Mouse (Mus musculus) ZHBTc4 (cell line): ENCODE data around the gene Muc2.
"Not testable (repeated sequence)": the region's sequence is repeated elsewhere in the genome, so short reads cannot be mapped to it uniquely, and the experiment has no call there.

ENCODE experiments used
- DNase-seq: peaks from one replicate; pipeline ENCODE4 v3.0.0-alpha.2; 2011; ENCODE audit warnings: low read depth, low spot score

Gene Muc2

DNA sequence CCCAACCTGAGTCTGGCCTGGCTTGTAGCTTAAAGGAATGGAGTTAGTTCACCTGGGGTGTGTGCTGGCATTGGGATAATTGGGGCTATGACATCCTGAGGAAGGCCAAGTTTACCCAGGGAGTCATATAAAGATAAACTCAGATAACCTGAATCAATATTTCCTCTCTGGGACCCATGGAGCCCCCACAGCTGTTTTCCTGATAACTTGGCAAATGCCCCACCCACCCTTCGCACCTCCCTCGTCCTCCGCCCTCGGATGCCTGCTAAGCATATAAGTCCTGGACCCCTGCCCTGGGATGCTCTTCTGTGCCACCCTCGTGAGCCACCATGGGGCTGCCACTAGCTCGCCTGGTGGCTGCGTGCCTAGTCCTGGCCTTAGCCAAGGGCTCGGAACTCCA, at the start of gene Muc2:
TSS of gene Muc2 (plus strand) at position 301 of the 400 bp plus-strand sequence.
- no peak for DNase-seq

DNA sequence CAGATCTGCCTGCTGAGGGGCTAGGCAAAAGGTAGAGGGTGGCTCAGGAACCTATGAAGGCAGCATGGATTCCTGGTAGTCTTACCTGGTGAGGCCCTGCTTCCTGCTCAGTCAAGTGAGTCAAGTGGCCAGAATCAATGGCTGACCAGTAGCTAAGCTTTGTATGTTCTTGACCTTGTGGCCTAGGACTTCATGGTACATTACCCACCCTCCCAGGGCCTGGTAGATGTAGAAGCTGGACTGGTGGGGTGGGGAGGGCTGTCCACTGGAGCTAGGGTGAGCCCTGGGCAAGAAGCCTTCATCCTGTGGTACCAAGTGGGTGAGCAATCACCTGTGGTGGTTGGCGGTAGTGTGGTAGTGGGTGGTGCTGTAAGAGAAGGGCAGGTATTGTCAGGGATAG, 47.8 kb upstream of the Muc2 start:
- DNase-seq: no peak

DNA sequence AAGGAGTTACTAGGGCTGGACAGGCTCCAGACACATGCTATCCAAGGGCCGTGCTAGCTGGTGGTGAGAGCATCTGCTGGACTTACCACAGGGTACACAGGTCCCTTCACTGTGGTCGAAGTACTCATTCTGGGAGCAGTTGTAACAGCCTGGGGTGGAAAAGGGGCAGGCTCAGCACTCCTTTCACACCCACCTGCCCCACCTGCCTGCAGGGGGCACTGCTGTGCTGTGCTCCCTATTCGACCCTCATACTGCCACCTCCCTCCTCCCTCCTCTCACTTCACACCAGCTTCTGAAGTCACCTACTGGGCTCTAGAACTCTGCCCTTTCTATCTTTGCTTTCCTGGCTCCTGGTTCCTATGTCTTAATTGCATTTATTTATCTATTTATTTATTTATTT, 47.0 kb upstream of the Muc2 start:
- DNase-seq: peak; percentile 49

DNA sequence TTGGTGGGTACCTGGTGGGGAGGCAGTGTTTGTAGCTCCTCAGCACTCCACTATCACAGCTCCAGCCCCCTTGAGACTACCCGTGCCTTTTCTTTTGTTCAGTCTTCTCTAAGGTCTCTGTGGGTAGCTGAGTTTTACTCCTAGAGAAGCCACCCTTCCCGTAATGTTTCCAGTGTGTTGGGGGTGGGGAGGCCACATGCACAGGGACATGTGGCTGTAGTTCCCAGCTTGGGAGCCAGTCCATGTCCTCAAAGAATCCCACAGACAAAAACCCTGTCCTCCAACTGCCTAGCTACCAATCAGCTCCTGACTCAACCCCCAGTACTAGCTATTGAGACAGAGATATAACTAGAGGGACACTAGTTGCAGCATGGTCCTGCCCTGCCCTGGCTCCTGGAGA, 43.1 kb upstream of the Muc2 start:
- DNase-seq: no peak

DNA sequence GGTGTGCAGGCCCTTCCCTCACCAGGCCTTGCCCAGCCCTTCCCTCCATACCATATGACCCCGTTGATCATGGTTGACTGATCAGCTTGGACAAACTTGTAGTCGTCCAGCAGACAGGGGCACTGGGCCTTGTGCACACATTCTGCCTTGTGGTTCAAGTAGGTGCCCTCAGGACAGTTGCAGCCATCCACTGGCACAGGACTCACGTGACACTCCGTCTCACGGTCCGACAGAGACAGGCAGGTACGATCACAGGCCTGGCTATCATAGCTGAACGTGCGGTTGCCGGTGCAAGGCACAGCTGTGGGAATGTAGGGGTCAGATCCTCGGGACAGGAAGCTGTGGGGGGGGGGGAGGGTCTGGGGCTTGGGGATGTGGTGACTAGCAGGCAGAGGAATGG, 42.3 kb upstream of the Muc2 start:
- DNase-seq: no peak

DNA sequence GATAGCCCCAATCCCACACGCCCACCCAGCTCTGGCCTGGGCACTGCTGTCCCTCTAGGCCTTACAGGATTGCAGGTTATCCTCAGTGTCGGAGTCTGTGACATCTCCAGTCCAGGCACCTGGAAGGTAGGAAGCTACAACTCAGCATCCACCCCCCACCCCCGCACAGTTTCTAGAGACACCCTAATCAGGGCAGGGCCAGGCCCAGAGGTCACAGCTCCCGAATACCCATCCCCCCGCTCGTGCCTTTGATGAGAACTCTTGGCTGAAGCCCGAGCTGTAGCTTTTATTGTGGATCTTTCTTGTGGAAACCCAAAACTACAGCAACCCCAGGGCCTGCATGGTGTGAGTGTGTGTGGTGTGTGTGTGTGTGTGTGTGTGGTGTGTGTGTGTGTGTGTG, 37.9 kb upstream of the Muc2 start:
- DNase-seq: peak; percentile 55

DNA sequence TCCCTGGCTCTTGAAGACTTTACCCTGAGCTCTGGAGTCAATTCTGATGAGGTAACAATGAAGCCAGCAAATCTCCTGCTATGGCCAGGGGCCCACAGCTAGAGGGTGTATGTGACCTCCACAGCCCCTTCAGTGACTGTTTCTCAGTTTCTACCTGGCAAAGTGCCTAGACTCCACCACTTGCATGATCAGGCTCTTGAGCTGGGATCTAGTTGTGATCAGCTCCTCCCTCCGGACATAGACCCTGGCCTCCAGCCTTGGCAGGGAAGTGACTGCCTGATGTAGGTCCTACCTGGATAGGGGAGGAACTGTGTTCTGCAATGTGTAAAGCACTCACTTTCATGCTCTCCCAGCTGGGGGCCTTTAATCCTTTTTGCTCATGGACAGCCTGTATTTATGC, 29.8 kb upstream of the Muc2 start:
- DNase-seq: no peak

DNA sequence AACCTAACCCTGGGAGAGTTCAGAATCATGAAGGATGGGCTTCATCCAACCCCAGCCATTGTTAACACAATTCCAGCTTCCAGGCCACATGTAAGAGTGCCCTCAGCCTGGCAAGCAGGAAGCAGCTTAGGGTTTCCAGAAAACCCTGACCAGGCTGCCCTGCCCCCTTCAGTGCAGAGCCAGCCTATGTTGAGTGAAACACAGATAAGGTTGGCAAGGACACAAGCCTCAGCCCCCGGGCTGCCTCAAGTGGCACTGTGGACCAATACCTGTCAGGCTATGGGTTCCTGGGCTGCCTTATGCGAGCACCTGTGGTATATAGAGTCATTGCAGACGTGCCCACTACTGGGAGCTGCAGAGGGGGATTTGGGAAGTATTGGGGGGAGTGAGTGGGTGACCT, 28.7 kb upstream of the Muc2 start:
- DNase-seq: no peak

DNA sequence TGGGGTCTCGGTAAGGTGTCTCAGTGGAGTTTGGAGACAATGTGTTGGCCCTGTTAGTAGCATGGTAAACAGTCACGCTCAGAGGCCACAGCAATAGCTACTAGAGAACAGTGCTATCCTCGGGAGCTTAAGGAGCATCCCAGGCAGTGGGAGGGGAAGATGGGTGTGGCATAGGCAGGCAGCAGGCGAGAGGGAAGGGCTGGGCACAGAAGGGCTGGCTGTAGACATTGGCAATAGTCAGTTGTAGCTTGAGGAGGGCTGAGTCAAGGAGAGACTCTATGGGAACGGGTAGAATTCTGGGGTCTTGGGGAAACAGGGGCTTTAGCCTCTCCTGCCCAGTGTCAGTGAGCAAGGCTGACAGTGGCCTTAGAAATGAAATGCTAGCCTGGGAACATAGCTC, 27.9 kb upstream of the Muc2 start:
- DNase-seq: no peak

DNA sequence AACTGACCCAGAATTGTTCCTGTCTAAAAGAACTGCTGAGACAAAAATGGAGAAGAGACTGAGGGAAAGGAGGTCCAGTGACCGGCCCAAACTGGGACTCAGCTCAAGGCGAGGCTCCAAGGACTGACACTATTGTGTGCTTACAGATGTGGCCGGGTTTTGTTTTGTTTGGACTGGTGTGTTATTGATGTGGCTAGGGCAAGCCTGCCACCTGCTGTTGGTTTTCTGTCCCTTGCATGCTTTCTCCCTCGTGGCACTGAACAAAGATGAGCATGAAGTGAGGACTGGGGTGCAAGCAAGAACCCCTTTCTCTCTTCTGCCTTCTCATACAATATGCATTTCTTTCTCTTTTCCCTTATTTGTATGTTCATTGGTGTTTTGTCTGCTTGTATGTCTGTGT, 23.9 kb upstream of the Muc2 start:
- peak; percentile 80 for DNase-seq

DNA sequence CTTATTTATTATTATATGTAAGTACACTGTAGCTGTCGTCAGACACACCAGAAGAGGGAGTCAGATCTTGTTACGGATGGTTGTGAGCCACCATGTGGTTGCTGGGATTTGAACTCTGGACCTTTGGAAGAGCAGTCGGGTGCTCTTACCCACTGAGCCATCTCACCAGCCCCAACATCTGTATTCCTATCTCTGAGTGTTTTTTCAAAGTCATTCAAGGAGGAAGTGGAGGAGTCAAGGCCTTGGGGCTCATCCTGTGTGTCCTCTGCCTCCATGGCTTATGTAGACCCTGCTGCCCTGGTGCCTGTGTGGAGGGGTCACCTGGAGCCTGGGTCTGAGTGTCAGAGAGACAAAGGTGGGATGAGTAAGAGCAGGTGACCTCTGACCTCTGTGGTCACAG, 21.0 kb upstream of the Muc2 start:
- DNase-seq: not testable (repeated sequence)

DNA sequence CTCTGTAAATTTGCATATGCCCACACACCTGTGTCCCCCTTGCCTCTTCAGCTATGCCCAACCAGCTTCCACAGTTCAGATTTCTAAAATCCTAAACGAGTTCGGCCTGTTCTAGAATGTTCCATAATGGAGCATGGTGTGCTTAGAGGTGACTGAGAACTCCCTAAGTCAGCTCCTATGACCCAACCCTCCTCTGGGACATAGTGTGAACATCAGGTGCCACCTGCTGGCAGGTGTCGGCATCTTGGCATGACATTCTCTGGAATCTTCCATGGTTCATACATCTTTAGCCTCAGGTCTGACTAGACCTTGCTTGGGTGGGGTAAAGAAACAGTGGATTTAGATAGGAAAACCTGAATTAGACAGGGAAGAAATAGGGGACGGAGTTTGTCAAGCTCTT, 19.1 kb upstream of the Muc2 start:
- DNase-seq: peak; percentile 64

DNA sequence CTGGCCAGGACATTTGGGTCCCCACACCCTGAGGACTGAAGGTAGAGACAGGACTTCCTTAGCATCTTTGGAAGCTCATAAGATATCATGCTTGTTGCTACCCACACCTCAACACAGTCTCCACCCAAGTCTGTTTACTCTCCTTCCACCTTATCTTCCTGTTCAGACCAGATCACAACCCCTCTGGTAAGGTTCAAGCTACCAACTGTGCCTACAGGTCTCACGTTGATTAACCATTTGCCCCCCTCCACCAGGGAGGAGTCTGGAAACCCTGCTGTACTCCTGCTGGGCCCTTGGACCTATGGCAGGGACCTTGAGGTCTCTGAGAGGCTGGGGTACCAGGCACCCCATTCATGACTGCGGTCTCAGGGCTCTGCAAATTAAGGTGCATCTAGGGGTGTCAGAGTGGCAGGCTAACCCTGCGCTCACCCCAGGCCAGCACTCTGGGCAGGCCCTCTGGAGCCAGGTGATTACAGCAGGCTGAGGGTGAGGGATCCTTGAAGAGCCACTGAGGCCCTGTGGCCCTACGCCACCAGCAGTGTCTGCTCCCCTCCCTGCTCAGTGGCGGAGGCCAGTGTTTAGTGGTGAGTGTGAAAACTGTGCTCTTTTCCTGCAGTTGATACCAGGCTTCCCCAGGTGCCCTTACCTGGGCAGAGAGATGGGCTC, 18.4 kb upstream of the Muc2 start:
- DNase-seq: no peak

DNA sequence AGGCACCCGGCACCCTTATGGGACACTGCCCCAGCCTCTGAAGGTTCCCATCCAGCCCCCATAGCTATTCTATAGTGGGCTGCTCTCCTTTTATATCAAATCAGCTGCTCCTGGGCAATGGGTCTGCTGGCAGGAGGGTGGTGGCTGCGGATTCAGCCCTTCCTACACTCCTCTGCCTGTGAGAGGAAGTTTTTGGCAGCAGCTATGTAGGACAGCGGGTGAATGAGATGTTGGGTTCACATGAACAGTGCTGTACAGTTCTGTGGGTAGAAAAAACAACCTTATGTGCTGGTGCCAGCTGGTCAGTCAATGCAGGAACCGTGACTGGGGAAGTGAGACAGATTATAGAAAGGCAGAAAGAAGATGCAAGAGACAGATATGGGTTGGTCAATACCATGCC, 11.2 kb upstream of the Muc2 start:
- no peak for DNase-seq

DNA sequence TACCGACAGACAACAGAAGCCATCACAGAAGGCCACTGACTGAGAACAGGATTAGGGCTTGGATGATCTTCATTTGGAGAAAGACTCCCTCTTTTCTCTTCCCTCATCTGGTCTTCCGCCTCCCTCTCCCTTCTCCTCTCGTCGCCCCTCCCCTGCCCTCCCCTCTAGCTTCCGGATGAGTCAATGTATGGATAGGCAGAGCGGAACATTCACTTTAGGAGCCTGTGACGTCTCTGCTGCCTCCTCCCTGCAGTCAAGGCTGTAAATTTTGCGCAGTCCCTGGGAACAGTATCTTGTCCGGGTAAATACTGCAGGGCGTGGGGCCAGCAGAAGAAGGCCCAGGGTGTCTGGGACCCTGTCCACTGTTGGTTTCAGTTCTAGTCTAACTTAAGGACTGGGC, 2.8 kb upstream of the Muc2 start:
- DNase-seq: no peak

DNA sequence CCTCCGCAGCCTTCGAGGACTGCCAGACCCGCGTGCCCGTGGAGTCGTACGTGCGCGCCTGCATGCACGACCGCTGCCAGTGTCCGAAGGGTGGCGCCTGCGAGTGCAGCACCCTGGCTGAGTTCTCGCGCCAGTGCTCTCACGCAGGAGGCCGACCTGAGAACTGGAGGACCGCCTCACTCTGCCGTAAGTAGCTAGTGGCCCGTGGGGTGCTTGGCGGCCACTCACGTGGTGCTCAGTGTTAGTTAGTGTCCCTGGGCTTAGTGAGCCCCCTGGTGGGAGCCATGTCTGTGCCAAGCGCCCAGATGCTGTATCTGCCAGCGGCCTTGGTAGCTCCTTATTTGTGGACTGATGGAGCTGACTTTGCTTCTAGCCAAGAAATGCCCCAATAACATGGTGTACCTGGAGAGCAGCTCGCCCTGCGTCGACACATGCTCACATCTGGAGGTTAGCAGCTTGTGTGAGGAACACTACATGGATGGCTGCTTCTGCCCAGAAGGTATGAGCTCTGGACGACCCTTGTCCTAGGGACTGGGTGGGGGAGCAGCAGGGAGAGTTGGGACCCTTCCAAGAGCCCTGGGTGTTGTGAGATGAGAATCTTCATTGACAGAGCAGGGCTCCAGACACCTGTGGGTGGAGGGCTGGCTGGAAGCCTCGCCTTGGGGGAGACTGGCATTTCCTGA, 3.6 kb downstream of the Muc2 start:
- DNase-seq: peak; percentile 57

DNA sequence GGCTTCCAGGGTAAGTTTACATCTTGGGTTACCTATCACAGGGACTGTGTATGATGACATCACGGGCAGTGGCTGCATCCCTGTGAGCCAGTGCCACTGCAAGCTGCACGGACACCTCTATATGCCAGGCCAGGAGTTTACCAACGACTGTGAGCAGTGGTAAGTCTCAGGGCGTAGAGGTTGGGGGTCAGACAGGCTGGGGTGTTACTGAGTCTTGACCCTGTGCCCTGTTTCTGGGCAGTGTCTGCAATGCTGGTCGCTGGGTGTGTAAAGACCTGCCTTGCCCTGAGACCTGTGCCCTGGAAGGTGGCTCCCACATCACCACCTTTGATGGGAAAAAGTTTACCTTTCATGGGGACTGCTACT, 4.1 kb downstream of the Muc2 start:
- DNase-seq: no peak

DNA sequence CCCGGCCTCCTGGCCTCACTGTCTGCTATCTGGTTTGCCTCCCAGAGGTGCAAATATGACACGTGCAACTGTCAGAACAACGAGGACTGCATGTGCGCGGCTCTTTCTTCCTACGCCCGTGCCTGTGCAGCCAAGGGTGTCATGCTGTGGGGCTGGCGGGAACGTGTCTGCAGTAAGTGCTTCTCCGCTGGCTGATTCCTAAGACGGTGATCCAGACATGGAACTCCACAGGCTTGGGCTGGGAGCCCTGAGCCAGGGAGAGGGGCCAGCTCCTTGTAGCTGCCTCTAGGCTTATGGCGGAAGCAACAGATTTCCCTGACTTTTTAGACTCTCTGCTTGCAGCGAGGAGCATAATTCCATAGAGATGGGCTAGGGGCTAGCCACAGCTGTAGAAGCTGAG, 6.4 kb downstream of the Muc2 start:
- no peak for DNase-seq

DNA sequence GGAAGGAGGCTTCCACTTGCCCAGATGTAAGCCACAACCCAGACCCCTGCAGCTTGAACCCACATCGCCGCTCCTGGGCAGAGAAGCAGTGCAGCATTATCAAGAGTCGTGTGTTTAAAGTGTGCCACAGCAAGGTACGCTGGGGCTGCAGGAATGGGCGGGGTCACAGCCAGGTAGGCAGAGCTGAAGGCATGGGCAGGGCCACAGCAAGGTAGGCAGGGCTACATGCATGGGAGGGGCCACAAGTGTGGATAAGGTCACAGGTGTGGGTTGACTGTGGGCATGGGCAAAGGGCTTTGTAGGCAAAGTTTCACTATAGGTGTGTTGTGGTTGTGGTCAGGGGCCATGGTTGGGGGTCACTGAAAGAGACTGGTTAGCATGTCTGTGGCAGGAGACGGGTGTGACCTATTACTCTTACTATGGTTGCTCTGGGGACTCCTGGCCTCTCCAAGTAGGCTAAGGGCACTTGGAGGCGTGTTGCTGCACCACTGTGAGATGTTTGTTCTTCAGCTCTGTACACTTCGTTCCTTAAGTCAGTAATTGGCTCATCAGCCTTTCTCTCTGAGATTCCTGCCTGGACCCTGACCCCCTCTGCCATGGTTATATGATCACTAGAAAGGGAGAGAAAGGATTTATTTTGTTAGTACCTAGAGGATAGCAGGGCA, 9.5 kb downstream of the Muc2 start:
- DNase-seq: no peak

DNA sequence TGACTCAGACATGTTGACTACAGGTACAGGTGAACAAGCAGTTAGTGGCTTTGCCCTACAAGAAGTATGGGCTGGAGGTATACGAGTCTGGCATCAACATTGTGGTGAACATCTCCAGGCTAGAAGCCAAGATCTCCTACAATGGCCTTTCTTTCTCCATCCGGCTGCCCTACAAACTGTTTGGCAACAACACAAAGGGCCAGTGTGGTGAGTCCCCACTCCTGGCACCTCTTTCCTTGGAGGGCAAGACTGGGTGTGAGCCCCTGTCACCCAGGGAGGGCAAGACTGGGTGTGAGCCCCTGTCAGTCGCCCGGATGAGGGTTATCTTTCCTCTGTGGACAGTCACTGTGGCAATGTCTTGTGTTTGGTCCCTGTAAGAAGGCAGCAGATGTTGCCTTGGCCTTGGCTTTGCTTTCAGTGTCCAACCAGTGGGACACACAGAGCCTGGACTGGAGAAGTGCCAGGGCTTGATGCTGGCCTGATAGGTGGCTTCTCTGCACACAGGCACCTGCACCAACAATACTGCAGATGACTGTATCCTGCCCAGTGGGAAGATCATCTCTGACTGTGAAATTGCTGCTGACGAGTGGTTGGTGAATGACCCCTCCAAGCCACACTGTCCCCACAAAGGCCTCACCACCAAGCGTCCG, 57.4 kb downstream of the Muc2 start:
- no peak for DNase-seq

DNA sequence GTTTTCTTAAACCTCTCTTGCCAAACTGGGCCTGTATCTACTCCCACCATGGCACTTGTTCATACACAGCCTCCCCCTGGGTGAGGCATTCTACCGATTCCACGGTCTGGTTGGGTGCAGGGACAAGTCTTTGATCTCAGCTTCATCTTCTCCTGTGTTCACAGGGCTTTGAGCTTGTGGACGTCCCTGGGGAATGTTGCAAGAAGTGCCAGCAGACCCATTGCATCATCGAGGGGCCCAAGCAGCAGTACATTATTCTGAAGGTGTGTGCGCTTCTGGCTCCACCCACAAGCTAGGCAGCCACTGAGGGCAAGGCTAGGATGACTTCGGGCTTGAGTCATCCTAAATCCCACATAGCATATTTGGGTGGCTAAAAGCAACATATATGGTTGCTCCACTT, 62.4 kb downstream of the Muc2 start:
- DNase-seq: no peak

DNA sequence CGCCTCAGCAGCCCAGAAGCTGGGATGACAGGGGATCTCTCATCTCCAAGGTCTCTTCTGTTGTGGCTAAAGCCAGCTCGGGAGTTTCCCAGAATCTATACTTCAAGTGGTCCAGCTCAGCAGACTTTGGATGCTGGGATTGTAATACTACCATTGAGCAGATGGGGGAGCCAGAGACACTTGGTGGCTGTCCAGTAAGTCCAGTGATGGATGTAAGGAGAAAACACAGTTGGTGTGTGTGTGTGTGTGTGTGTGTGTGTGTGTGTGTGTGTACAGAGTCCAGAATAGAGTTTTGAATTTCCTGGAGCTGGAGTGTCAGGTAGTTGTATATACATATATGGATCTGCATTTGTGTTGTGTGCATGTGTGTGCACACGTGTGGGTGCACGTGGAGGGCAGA, 65.7 kb downstream of the Muc2 start:
- DNase-seq: peak; percentile 72

DNA sequence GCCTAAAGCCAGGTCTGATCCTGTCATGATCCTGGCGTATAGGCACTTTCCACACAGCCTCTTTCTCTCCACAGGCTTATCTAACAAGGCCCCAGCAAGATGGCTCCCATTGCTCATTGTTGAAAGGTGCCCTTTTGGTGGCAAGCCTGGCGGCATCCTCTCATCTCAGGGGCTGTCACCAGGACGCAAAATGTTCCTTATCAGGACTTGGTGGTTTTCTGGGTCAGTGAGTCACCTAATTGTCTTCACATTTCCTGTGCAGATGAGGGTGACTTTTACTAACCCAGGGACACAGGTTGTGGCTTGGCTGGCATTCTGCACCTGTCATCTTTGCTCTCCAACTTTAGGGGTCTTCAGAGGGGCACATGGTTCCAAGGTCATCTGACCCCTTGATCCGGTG, 68.2 kb downstream of the Muc2 start:
- no peak for DNase-seq
